Mouse (Mus musculus): ENCODE measurements around the gene Mgat5b.
A peak's percentile ranks its signal among the peaks of the same experiment; 100 is the strongest.

The Mgat5b gene

DNA sequence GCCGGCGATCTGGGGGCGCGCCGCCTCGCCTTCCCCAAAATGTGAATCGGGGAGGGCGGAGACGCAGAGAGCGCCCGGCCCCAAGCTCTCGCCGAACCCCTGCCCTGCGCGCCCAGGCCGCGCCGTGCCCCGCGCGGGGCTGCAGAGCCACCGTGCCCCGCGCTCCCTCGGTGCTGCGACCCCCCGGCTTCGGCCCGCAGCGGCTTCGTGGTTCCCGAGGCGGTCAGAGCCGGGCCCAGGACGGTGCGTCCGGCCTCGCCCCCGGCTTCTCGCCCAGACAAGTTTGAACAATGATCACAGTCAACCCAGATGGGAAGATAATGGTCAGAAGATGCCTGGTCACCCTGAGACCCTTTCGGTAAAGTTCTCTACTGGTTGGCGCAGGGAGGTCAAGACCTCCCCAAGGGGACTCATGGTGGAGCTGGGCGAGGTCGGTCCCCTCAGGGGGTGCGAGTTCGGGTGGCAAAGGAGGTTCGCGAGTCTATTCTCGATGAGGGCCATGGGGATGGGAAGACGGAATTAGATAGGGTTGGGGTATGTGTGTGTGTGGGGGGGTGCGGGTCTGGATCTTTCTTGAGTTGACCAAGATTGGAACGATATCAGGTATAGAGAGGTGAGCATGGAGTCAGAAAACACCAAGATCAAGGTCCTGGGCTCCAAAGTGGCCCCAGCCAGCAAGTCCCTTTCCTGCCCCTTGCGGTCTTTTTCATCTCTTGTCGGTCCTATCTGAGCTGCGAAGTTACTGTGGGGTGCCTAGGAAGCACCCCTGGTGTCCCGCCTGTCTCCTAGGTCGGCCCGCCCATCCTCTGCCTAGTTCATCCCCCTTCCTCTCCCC lies 740 bp downstream of the Mgat5b start:
- peak in 1 of 2 experiments; percentile 8 for DNase-seq

DNA sequence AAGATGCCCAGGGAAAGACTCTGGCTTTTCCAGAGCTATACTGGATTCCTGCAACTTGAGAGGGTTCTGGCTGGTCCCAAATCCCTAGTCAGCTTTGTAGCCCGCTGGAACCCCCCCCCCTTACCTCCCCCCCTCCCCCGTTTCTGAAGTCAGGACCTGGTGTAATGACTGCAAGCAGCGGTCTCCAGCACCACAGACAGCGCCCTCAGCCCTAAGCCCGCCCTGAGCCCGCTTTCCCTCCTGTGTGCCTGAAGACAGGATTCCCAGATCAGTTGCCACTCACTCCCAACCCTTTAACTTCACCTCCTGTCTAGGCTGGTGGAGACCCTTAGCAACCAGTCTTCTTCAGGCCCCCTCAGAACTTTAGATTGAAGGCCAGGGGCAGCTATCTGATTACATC lies 2.1 kb downstream of the Mgat5b start:
- DNase-seq, result no peak

DNA sequence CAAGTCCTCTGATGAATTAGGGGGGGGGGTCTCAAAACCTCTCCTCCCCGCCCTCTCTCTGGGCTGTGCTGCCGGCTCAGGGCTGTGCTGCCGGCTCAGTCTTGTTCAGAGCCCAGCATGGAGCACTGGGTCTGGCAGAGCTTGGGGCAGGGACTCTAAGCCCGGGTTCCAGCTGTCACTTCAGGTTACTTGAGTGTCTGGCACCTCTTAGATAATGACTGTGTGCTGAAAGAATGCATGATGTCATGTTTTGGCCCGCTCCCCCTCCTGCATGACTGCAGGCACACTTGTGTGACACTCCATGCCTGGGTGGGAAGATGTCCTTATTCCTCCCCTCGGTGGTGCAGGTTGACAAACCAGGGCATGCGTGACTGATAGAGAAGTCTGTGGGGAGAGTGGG lies 3.4 kb downstream of the Mgat5b start:
- DNase-seq, result no peak

DNA sequence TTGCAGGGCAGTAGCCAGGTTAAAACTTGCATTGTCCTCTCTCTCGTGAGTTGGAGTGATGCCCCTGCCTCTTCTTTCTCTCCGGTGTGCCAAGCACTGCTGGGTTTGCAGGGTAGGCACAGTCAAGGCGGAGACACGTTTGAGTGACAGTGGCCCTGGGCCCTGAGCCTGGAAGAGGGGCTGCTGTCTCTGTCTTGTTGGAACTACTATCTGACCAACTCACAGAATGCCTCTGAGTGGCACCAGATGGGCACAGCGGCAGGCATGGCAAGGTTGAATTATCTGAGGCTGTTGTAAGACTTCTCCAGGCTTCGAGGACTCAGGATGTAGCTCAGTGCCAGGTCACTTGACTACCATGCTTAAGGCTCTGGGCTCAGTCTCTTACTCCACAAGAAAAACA lies 9.4 kb downstream of the Mgat5b start:
- DNase-seq, result no peak

DNA sequence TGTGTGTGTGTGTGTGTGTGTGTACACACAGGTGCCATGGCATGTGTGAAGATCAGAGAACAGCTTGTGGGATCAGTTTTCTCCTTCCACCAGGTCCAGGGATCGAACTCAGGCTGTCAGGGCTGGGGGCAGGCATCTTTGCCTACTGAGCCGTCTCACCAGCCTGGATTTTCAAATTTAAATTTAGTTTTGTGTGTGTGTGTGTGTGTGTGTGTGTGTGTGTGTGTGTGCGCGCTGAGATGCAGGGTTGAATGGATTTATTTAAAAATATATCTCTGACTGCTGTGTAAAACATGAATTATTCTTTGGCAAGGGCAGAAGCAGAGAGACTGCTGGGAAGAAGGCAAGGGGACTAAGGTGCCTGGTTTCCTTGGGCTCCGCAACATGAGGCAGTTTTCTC lies 16.2 kb downstream of the Mgat5b start:
- no peak for DNase-seq

DNA sequence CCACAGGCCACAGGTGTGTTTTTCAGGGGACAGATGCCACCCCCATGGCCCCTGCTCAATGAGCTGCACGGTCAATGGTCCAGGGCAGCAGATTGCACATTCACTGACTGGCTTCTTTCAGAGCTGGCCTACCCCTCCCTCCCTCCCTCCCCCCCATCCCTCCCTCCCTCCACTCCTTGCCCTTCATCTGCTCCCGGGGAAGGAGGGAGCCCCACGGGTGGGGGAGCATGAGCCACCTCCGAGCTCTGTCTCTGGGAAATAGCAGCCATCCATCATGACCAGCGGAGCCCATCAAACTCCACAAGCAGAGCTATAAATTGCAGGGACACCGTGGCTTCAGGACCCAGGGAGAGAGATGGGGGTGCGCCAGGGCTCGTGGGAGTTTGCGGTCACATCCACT lies 16.7 kb downstream of the Mgat5b start:
- DNase-seq, result no peak

DNA sequence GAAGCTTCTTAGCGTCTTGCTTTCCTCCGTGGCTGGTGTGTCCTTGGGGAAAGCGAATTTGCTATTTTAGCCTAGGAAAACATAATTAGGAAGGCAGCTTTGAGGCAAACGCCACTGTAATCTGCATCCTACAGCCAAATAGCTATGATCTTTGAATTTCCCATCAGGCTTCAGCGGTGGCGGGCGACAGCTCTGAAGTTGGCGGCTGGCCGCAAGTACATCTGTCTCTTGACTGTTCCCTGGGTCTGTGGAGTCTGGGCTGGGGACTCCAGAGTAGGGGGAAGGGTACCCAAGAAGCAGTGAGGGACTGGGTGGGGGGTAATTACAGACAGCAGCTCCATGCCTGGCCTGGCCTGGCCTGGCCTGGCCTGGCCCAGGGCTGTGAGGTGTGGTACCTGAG lies 17.3 kb downstream of the Mgat5b start:
- no peak for DNase-seq

DNA sequence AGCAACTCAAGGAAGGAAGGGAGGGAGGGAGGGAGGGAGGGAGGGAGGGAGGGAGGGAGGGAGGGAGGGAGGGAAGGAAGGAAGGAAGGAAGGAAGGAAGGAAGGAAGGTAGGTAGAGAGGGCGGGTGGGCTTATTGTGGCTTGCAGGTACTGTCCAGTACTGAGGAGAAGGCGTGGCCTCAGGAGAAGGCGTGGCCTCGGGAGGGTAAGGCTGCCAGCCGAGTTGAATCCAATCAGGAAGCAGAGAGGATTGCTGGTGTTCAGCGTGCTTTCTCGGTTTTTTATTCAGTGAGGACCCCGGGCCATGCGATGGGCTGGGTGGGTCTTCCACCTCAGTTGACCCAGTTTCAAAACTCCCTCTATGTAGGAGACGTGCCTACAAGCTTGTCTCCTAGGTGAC lies 18.5 kb downstream of the Mgat5b start:
- no peak for DNase-seq

DNA sequence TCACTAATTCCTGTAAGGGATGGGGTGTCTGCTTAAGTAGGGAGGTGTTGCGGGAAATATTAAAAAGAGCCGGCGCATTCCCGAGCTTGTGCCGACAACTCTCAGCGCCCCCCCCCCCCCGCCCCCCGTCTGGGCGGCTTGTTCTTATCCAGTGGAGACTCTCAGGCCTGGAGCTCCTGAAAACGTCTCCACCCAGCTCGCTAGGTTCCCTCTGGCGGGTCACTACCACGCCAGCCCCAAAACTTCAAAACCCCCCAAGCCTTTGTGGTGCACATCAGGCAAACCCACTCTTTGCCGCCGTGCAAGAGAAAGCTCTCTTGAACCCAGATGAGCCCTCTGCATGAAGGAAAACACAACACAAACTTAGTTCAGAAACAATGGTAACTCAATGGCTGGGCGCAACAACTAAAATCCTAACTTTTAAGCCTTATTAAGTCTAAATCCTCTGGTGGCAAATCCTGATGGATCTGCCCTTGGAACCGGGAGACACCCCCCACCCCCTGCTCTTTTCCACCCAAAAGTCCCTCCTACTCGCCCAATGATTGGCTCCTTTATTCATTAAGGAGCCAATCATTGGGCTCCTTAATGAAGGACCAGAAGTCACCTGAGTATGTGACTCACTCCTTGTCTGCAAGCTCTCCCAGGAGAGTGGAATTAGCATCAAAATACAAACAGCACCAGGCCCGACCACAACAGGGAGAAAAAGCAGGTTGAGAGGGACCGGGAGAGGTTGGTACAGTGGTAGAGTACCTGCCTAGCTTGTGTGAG lies 21.6 kb downstream of the Mgat5b start:
- DNase-seq, result no peak

DNA sequence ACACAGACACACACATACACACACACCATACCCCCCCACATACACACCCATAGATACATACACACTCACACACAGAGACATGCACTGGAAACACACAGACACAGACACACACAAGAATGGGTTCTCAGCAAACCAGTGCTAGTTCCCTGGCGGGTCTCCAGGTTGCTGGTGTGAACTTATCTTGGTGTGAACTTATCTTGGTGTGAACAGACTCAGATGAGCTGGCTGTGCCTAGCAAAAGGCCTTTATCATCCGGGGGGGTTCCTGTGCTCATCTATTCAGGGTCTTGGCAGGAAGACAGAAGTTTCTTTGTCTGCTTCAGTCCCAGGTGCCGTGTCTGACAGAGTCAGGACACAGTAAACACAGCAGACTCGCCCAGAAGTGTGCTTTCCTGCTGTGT lies 25.7 kb downstream of the Mgat5b start:
- DNase-seq, result no peak

DNA sequence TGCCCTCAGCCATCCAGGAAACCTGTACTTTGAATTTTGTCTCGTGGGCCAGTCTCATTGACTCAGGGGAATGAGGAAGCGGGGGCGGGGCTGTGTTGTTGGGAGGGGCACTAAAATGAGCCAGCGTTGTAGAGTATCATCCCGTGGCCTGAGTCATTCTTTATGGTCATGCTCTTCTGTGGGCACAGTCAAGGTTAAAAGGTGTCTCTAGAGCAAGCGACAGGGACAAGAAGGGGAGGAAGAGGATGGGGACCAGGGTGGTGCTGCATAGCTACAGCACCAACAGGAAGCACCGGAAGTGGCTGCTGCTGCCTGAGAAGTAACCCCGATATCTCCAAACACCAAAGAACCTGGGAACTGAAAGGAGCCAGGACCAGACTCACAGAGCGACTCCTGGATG lies 31.2 kb downstream of the Mgat5b start:
- DNase-seq, result peak; percentile 6 to 22

DNA sequence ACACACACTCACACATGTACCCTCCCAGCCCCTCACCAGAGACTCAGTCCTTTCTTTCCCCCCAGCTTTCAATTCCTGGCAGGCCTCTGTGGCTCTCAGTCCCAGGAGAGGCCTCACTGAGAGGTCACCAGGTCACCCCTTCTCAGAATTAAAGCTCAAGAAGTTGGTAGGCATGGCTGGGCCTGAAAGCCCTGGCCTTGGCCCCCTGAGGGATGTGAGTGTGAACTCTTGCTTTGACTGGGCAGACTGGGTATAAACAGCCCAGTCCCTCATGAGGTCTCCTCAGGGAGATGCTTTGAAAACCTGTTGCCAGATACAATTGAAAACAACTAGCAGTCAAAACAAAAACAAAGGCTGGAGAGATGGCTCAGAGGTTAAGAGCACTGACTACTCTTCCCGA lies 32.8 kb downstream of the Mgat5b start:
- DNase-seq, result no peak

DNA sequence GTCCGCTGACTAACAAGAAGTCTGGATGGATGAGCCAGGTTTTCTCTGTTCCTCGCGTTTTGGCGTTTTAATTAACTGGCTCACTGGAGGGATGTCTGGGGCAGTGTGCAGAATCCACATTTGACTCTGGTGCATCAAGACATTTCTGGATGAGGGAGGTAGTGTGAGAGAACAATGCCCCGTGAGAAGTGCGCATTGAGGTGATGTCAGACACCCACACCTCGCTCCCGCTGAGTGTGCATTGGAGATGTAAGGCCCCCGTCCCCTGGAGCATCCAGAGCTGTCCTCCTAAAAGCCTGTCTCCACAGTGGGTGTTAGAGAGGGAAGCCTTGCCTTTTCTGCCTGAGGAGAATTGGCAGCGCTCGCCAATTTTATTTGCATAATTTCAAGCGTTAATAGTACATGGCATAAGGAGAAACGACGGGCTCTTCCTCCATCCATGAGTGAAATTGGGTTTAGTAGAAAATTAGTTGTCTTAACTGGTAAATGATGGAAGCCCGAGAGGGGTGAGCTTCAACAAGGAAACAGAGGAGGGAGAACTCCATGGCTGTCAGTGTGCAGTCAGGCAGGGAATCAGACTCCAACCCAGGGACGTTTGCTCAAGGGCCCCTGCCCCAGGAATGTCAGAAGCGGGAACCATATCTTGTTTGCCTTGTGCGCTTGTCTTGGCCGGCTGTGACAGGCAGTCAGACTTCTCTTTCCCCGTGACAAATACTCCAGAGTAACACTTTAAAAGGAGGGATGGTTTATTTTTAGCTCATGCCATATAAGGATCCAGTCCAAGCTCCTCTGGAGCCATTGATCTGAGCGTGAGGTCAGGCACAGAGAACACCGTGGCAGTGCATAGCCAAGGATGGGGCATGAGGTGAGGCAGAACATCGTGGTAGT lies 35.8 kb downstream of the Mgat5b start:
- no peak for DNase-seq

DNA sequence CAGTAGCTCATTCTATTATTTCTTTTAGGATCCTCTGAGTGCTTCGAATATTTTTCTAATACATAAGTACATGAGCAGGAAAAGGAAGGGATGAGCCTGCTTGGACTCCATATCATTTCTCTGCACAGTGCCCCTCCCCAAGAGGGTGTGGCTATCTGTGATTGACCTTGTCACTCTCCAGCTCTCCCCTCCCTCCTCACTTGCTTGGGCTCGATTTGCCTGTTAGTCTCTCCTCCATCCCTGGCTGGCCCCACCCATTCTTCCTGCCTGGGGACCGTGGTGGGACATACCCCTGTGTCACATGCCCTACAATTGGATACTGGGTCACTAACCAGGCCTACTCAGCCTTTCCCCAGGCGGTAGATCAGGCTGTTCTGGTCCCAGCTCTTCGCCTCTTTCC lies 39.9 kb downstream of the Mgat5b start:
- DNase-seq, result no peak

DNA sequence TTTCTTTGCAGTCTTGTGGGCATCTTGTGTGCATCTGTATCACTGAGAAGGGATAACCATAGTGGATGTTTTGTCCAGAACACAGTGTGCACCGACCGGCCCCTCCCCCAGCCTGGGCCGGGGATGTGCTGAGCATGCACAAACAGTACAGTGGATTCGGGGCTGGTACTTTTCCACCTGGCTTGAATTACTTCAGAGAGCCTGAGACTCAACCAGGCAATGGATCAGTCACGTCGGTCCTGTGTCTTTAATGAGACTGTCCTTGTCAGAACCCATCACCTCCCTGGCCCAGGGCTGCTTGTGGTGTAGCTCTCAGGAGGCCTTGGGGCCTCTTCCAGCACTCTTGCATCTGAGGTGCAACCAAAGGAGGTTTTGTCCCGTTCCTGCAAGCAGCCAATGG lies 46.4 kb downstream of the Mgat5b start:
- DNase-seq, result no peak

DNA sequence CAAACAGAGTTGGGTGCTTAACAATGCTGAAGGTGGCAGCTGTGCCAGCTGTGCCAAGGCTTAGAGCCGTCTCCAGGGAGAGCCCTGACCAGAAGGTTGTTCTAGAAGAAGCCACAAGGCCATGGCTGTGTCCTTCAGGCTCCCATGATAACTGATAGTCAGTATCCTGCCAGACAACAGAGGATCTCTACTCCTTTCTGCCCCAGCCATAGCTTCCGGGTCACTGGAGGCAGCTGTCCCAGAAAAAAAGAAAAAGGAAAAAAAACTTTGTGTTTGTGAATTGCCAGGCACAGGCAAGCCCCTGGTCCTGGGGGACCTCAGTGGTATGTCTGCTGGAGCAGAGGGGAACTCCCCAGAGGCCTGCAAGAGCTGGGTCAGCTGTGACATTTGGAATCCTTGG lies 47.3 kb downstream of the Mgat5b start:
- DNase-seq, result no peak

DNA sequence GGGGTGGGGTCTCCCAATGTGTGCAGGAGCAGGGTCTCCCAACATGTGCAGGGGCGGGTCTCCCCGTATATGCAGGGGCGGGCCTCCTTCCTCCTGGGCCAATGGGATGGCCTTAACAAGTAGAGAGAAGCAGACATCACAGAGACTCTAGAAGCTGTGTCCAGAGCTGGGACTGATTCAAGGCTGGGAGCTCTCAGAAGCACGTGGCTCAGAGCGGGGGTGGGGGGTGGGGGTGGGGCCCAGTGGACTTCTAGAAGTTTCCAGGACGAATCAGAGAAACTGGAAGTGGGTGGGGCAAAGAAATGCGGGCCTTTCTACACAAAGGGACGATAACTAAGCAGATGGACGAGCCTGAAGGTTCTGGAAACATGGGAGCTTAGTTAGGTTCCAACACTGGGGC lies 49.9 kb downstream of the Mgat5b start:
- no peak for DNase-seq

DNA sequence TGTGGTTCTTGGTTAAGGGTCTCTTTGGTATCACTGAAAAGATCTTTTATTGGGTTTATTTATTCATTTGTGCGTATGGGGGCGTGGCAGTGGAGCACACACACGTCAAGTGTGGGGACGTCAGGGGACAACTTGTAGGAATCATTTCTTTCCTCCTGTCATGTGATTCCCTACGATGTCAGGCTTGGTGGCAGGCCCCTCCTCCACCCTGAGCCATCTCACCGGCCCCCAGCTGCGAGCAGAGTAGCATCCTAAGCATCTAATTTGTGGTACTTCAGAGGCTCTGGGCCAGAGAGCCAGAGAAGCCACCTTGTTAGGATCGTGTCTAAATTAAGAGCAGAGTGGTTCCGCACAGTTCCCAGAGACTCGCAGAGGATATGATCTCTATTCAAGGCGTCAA lies 50.8 kb downstream of the Mgat5b start:
- DNase-seq, result no peak

DNA sequence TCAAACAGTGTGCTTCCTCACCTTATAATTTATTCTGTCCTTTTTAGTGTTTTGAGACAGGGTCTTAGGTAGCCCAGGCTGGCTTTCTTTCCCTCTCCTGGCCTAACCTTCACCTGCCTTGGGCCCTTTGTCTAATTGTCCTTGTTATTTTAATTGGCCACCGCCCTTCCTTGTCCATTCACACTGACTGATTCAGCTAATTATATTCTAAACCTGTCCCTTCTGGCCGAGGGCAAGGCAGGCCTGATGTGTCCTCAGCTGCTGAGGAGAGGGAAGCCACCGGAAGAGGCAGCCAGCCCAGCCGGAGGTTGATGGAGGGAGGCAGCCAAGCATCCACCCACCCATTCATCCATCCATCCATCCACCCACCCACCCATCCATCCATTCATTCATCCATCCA lies 52.2 kb downstream of the Mgat5b start:
- DNase-seq, result no peak

DNA sequence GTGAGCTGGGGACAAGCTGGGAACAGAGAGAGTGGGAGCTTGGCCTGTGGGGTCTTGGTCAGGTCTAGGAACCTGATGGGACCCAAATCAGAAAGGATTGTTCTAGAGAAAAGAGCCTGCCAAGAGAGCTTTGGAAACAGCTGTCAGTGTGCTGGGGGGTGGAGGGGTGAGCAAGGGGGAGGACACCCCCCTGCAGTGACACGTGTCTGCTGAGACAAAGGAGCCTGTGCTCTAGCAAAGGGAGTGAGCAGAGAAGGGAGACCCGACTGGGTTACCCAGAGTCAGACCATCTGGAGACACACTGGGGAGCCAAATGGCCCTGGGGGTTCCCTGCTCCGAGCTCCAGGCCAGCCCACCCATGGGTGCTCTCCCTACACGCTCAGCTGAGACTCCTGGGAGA lies 54.2 kb downstream of the Mgat5b start:
- no peak for DNase-seq

DNA sequence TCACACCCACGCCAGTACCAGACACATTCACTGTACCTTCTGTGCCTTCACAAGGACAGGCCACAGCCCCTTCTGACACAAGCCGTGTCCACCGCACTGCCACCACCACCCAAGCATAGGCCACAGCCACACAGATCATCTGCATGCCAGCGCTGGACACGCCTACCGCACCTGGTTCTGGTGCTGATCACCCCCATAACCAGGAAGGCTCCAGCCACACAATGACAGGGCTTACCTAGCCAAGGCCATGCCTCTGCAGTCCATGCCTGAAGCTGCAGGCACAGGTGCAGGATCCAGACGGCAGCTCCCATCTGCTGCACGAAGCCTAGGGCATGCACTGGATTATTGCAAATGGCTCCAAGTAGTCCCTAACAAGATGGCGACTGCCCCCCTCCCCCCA lies 54.8 kb downstream of the Mgat5b start:
- DNase-seq, result no peak

DNA sequence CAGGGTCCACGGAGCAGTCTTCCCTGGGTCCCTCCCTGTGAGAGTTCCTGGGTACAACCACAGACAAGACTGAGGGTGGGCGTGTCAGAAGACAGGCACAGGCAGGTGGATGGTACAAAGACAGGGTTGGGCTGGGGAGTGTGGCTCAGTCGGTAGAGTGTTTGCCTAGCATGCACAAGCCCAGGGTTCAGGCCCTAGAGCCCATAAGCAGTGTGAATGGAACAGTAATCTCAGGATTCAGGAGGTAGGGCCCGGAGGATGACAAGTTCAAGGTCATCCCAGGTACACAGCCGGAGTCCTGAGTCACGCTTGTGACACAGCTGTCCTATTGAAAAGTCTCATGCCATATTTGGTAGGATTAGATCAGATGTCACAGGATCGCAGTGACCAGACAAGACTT lies 55.7 kb downstream of the Mgat5b start:
- no peak for DNase-seq

DNA sequence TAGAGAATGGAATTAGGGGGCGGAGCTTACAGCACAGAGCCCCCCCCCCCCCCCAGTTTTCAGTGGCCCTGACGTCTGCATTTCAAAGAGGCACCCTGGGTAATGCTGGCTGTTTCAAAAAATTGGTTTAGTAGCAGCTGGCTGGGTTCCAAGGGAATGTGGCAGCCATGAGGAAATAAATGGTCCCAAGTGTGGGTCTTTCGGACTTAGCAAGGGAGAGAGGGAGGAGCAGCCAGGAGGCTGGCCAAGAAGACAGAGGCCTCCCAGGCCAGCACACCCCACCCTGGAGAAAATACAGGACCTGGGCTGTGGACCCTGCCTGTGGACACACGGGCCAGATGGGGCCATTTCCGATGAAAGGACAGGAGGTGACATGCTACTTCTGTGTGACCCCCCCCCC lies 61.6 kb downstream of the Mgat5b start:
- no peak for DNase-seq

DNA sequence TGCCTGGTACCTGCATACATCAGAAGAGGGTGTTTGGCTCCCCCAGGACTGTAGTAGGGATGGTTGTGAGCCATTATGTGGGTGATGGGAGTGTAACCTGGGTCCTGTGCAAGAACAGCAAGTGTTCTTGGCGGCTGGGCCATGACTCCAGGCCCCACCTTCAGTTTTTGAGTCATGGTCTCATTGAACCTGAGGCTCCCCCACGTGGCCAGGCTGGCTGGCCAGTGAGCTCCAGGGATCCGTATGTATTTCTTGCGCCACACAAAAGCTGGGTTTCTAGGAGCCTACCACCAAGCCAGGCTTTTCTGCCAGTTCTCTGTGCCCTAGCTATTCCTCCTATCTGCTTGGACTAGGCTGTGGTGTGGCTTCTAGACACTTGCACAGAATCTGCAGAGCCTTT lies 63.9 kb downstream of the Mgat5b start:
- no peak for DNase-seq
